Mouse (Mus musculus) cerebellum, adult 2 months (tissue): ENCODE data around the gene Kif1c. TPM values are rescaled to one million over a fixed set of nuclear protein-coding genes. Genes with fewer than 3 reads are reported as not detected.

Experiments
- DNase-seq, 2 experiments: peaks; one replicate each; pipeline ENCODE4 v3.0.0; 2021
- H3K27ac ChIP-seq: fragments of 200-500 bp; 2 replicates; pipeline ENCODE4 v1.5.1; 2012; ENCODE audit warnings: low read length, control low read depth, inconsistent platforms; ENCODE audit not compliant: insufficient read depth
- H3K27me3 ChIP-seq: fragments of 200-500 bp; 2 replicates; pipeline ENCODE4 v1.6.1; 2012; ENCODE audit warnings: inconsistent platforms, mild to moderate bottlenecking, low read length, moderate library complexity; ENCODE audit not compliant: control insufficient read depth, insufficient read depth
- H3K4me1 ChIP-seq: fragments of 200-500 bp; 2 replicates; pipeline ENCODE4 v1.6.1; 2011; ENCODE audit warnings: low read length; ENCODE audit not compliant: control insufficient read depth, insufficient read depth
- H3K4me3 ChIP-seq: fragments of 200-500 bp; replicated peaks from 2 replicates; pipeline ENCODE3; 2011; ENCODE audit warnings: mild to moderate bottlenecking, low read depth, low read length, control low read depth; ENCODE audit not compliant: insufficient read depth
- CTCF ChIP-seq: fragments of 200-500 bp; IDR thresholded peaks from 2 replicates; pipeline ENCODE4 v1.5.1; 2011; ENCODE audit warnings: low read depth, mild to moderate bottlenecking, control low read depth, low read length, moderate library complexity, borderline replicate concordance; ENCODE audit not compliant: insufficient read depth
- POLR2A ChIP-seq: fragments of 200-500 bp; IDR thresholded peaks from 2 replicates; pipeline ENCODE4 v1.6.1; 2011; ENCODE audit warnings: low read length, control low read depth, borderline replicate concordance; ENCODE audit not compliant: insufficient read depth
- WGBS: fragments of 180-500 bp; shearing (Covaris S2); methylation state at CpG from one replicate; pipeline ENCODE4 v1.1.7; 2018; 5-methylcytosine and 5-hydroxymethylcytosine counted together
- polyA plus RNA-seq: library from polyadenylated mRNA; depleted of rRNA; stranded (reverse); fragments of >200 nt; gene quantifications from 2 replicates; pipeline ENCODE4 v1.2.3, GENCODE M21; 2012

Gene Kif1c
- polyA plus RNA-seq, 1 experiment: 65.6 TPM

- Histone ChIP-seq H3K4me3 (peak overlapping the region; percentile 99), H3K27me3 (no peaks in the 10 kb centered on the region), H3K4me1 (peaks cover 9% of the 10 kb centered on the region), H3K27ac (peak overlapping the region; percentile 70)
- TF ChIP-seq CTCF (no peak), POLR2A (peak; percentile 66; the same call in 1 of the 2 replicates)
- peak; percentile 88 for DNase-seq
- under 1% methylated on average over 48 of the region's 48 CpGs for WGBS
Measured at GRCm38 (mm10) chr11:70654923-70655570, 45.3 kb upstream of the Kif1c start.

- peaks cover 9% of the 10 kb centered on the region for H3K4me1 ChIP-seq
- H3K27me3 ChIP-seq: no peaks in the 10 kb centered on the region
- H3K27ac ChIP-seq: peak overlapping the region; percentile 70; the same call in 1 of the 2 replicates
- DNase-seq: peak in 1 of 2 experiments; percentile 54
- WGBS: 1% methylated on average over 61 of the region's 61 CpGs
- TF ChIP-seq POLR2A: no peak
- no peak for TF ChIP-seq CTCF
- H3K4me3 ChIP-seq: peak overlapping the region; percentile 99
Measured at GRCm38 (mm10) chr11:70655571-70656455, 44.5 kb upstream of the Kif1c start.

GRCm38 (mm10) chr11:70656456-70656927 is 43.9 kb upstream of the Kif1c start:
- Histone ChIP-seq H3K27me3 (no peaks in the 10 kb centered on the region), H3K27ac (no peak overlapping the region), H3K4me1 (peaks cover 9% of the 10 kb centered on the region), H3K4me3 (peak overlapping the region; percentile 99)
- TF ChIP-seq POLR2A: no peak
- TF ChIP-seq CTCF: no peak
- 19% methylated on average over 16 of the region's 16 CpGs for WGBS
- peak in 1 of 2 experiments; percentile 42 for DNase-seq

- no peak for TF ChIP-seq CTCF
- TF ChIP-seq POLR2A: no peak
- peak in 1 of 2 experiments; percentile 23 for DNase-seq
- no peak within 1 kb of the TSS for H3K27ac ChIP-seq
Measured at GRCm38 (mm10) chr11:70656964-70657363, 43.4 kb upstream of the Kif1c start, which contains the start of gene Eno3. Eno3 (plus strand) TSS chr11:70657202.

GRCm38 (mm10) chr11:70657573-70657972 is 42.8 kb upstream of the Kif1c start:
- 39% methylated on average over 6 of the region's 6 CpGs for WGBS
- TF ChIP-seq CTCF: no peak
- TF ChIP-seq POLR2A: no peak
- Histone ChIP-seq H3K4me1 (peaks cover 9% of the 10 kb centered on the region), H3K4me3 (no peak overlapping the region), H3K27me3 (no peaks in the 10 kb centered on the region), H3K27ac (no peak overlapping the region)
- DNase-seq: no peak

More at GRCm38 (mm10) chr11:70656964-70657363, 43.4 kb upstream of the Kif1c start, which contains the start of gene Eno3:
- 48% methylated on average over 3 of the region's 3 CpGs for WGBS
- Histone ChIP-seq H3K4me3 (peak within 1 kb of the TSS; percentile 99), H3K4me1 (peaks cover 9% of the 10 kb centered on the region), H3K27me3 (no peaks in the 10 kb centered on the region)

GRCm38 (mm10) chr11:70657991-70658390 is 42.4 kb upstream of the Kif1c start:
- Histone ChIP-seq H3K27ac (no peak overlapping the region), H3K4me1 (peaks cover 6% of the 10 kb centered on the region), H3K4me3 (no peak overlapping the region), H3K27me3 (no peaks in the 10 kb centered on the region)
- no peak for DNase-seq
- WGBS: 61% methylated on average over 9 of the region's 9 CpGs
- TF ChIP-seq CTCF (no peak), POLR2A (no peak)

GRCm38 (mm10) chr11:70658521-70658920 is 41.8 kb upstream of the Kif1c start:
- TF ChIP-seq CTCF: no peak
- no peak for TF ChIP-seq POLR2A
- WGBS: 89% methylated on average over 5 of the region's 5 CpGs
- H3K4me3 ChIP-seq: no peak overlapping the region
- H3K27me3 ChIP-seq: no peaks in the 10 kb centered on the region
- no peak overlapping the region for H3K27ac ChIP-seq
- no peak for DNase-seq
- peaks cover 6% of the 10 kb centered on the region for H3K4me1 ChIP-seq
